Mouse (Mus musculus) olfactory bulb, adult 2 months (tissue): ENCODE measurements around the gene Hsd17b2.

Experiments
- CTCF ChIP-seq: fragments of 200-500 bp; IDR thresholded peaks from 2 replicates; pipeline ENCODE4 v1.5.1; 2012; ENCODE audit warnings: low read depth, mild to moderate bottlenecking, low read length, moderate library complexity; ENCODE audit not compliant: insufficient read depth
- POLR2A ChIP-seq: fragments of 200-500 bp; IDR thresholded peaks from 2 replicates; pipeline ENCODE4 v1.6.1; 2012; ENCODE audit warnings: mild to moderate bottlenecking, low read depth, low read length, moderate library complexity; ENCODE audit not compliant: insufficient read depth

- TF ChIP-seq CTCF (no peak), POLR2A (no peak)
Measured at GRCm38 (mm10) chr8:117673430-117673830, 28.3 kb upstream of the Hsd17b2 start, which contains the start of gene Sdr42e1.
